Comparison of ENCODE assay signal across 8 mouse cellular contexts in the genomic region with DNA sequence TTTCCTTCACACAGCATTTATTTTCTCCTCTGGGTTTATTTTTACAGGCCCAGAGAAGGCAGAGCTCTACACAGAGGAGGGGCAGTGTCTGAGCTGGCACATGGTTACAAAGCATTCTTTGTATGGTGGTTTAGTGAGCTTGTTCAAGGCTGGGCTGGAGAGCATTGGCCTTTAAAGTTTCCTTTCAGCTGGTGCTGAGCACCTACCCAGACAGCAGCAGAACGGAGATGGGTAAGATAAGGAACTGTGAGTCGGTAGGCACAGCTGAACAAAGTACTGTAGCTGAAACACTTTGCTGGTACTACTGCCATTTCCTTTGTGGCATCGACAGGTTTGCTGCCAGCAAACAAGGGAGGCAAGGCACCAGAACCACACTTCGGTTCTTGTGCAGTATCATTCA. TPM values are rescaled to one million over a fixed set of nuclear protein-coding genes. Genes with fewer than 3 reads are reported as not detected.
A peak's percentile ranks its signal among the peaks of the same experiment; 100 is the strongest.
DNase-seq lines count a peak whose midpoint lies in the region; TF ChIP-seq lines count a peak whose summit lies in the region.

No protein-coding gene starts in this region.

- DNase-seq in layer of hippocampus, adult 2 months (ENCODE audit: low spot score in 2 of 2), result peak in 1 of 2 experiments; percentile 56
- DNase-seq in layer of hippocampus, postnatal 25 days (ENCODE audit: extremely low spot score in 1 of 2, low spot score in 1 of 2), result no peak
- peak; percentile 75 for DNase-seq in T-cell, adult 2 months (ENCODE audit: low spot score)
- DNase-seq in fibroblast of lung, adult 2 months (ENCODE audit: low read depth), result peak; percentile 65
- peak; percentile 15 for DNase-seq in splenic B cell, adult 2 months (ENCODE audit: low read depth, low spot score)
- DNase-seq in gastrocnemius, adult 18-20 months (ENCODE audit: low spot score), result no peak
- DNase-seq in left cerebral cortex, adult 8-10 months (ENCODE audit: low spot score in 2 of 2), result no peak
- no peak for DNase-seq in urinary bladder, postnatal 14 days (ENCODE audit: low spot score)

- TF ChIP-seq CTCF in layer of hippocampus, adult 2 months (conservative IDR thresholded peaks at IDR 0.05), result no peak

- H3K4me3 ChIP-seq in layer of hippocampus, adult 2 months, result no peak overlapping the region

- H3K27me3 ChIP-seq in splenic B cell, adult 2 months (ENCODE audit: control insufficient read depth, insufficient read depth, low read length, poor library complexity, severe bottlenecking), result no peaks in the 10 kb centered on the region

- no peaks in the 10 kb centered on the region for H3K36me3 ChIP-seq in splenic B cell, adult 2 months (ENCODE audit: control insufficient read depth, insufficient read depth, low read length, poor library complexity, severe bottlenecking)

- peak overlapping the region; percentile 69 for H3K27ac ChIP-seq in layer of hippocampus, adult 2 months

RNA-seq across cellular contexts. Expression of gene Gfpt1, which starts 1.7 kb away (rescaled TPM):
- 10 to 100 TPM; 48.5 to 49.7 TPM for total RNA-seq in layer of hippocampus, adult 2 months (2021)
- total RNA-seq in layer of hippocampus, postnatal 25 days (2021), result 10 to 100 TPM; 50.0 to 51.7 TPM
- total RNA-seq in gastrocnemius, adult 18-20 months (2021), result 10 to 100 TPM; 32.3 to 32.7 TPM
- 10 to 100 TPM; 45.1 to 59.7 (median 50.4) TPM for total RNA-seq in left cerebral cortex, adult 8-10 months (2022)

RNA-seq across cellular contexts. Expression of gene Nfu1, which starts 31.9 kb away (rescaled TPM):
- total RNA-seq in layer of hippocampus, adult 2 months (2021), result 10 to 100 TPM; 57.3 to 60.5 TPM
- total RNA-seq in layer of hippocampus, postnatal 25 days (2021), result 10 to 100 TPM; 57.5 to 59.6 TPM
- 10 to 100 TPM; 63.3 to 69.0 TPM for total RNA-seq in gastrocnemius, adult 18-20 months (2021)
- 10 to 100 TPM; 59.1 to 74.9 (median 67.6) TPM for total RNA-seq in left cerebral cortex, adult 8-10 months (2022)

Comparison
In these comparisons a context has a peak if more than half of its experiments do, and no peak if none do; other contexts are left out.
1. DNase-seq: peak in T-cell, adult 2 months (single experiment), fibroblast of lung, adult 2 months (single experiment) and splenic B cell, adult 2 months (single experiment); none in layer of hippocampus, postnatal 25 days (0 of 2), gastrocnemius, adult 18-20 months (single experiment), left cerebral cortex, adult 8-10 months (0 of 2) and urinary bladder, postnatal 14 days (single experiment).